Mouse (Mus musculus) lung, embryonic 15.5 days (tissue): ENCODE measurements around the gene Arhgef12. TPM values are rescaled to one million over a fixed set of nuclear protein-coding genes. Genes with fewer than 3 reads are reported as not detected.

Source experiments
- ATAC-seq: fragments of 200-750 bp; cut with Nextera tagmentation; 2 replicates; pipeline ENCODE4 v1.8.0; 2017; ENCODE audit warnings: moderate number of reproducible peaks, borderline replicate concordance; ENCODE audit not compliant: low FRiP score, low TSS enrichment; ENCODE audit errors: extremely low read depth
- H3K27ac ChIP-seq: fragments of 300-500 bp; sonication (generic); 2 replicates; pipeline ENCODE4 v1.5.1; 2015; ENCODE audit warnings: moderate library complexity, mild to moderate bottlenecking, inconsistent platforms
- H3K27me3 ChIP-seq: fragments of 300-500 bp; sonication (generic); 2 replicates; pipeline ENCODE4 v1.6.1; 2015; ENCODE audit warnings: inconsistent platforms
- H3K36me3 ChIP-seq: fragments of 300-500 bp; sonication (generic); 2 replicates; pipeline ENCODE4 v1.6.1; 2015; ENCODE audit warnings: inconsistent platforms
- H3K4me1 ChIP-seq: fragments of 300-500 bp; sonication (generic); 2 replicates; pipeline ENCODE4 v1.6.1; 2015; ENCODE audit warnings: inconsistent platforms
- H3K4me2 ChIP-seq: fragments of 300-500 bp; sonication (generic); 2 replicates; pipeline ENCODE4 v1.6.1; 2015; ENCODE audit warnings: inconsistent platforms, mild to moderate bottlenecking, moderate library complexity
- H3K4me3 ChIP-seq: fragments of 300-500 bp; sonication (generic); 2 replicates; pipeline ENCODE4 v1.5.1; 2015; ENCODE audit warnings: mild to moderate bottlenecking, inconsistent platforms
- H3K9ac ChIP-seq: fragments of 300-500 bp; sonication (generic); 2 replicates; pipeline ENCODE4 v1.6.1; 2015; ENCODE audit warnings: inconsistent platforms
- H3K9me3 ChIP-seq: fragments of 300-500 bp; sonication (generic); 2 replicates; pipeline ENCODE4 v1.6.1; 2016; ENCODE audit warnings: inconsistent platforms
- WGBS: fragments of 180-500 bp; shearing (Covaris S2); methylation state at CpG from one replicate; pipeline ENCODE4 v1.1.7; 2015; 5-methylcytosine and 5-hydroxymethylcytosine counted together
- polyA plus RNA-seq: library from polyadenylated mRNA; unstranded; fragments of >200 nt; fragmentation: Nextera tagmentation; extraction: Ambion mirVana; gene quantifications from 2 replicates; pipeline ENCODE4 v1.2.1, GENCODE M21; 2015

The Arhgef12 gene
- polyA plus RNA-seq, 1 experiment from 2014 or later, result 14.3 TPM

DNA sequence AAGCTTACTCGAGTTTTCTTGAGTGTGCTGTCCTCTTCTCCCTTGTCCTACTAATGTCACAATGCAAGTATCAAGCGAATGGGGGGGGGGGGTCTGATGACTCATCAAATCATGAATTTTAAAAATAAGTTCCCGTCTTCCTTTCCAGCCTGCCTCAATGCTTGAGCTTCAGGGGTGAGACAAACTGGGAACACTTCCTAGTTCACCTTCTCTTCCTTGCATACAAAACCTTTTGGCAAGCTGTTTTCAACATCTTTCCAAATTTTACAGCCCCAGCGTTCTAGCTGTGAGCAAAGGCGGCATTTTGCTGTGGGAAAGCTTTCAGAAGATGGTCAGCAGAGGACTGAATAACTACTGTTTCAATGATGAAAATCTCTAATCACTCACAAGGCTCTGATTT, 516 bp upstream of the Arhgef12 start:
- Histone ChIP-seq H3K9me3 (no peaks in the 10 kb centered on the region), H3K36me3 (no peaks in the 10 kb centered on the region; the same call in 1 of the 2 replicates), H3K4me2 (peak overlapping the region; percentile 77; the same call in 1 of the 2 replicates), H3K4me1 (peaks cover 22% of the 10 kb centered on the region), H3K27ac (no peak overlapping the region), H3K9ac (no peak overlapping the region), H3K4me3 (no peak overlapping the region), H3K27me3 (no peaks in the 10 kb centered on the region)
- no peak for ATAC-seq
- 41% methylated on average over 5 of the region's 5 CpGs for WGBS

DNA sequence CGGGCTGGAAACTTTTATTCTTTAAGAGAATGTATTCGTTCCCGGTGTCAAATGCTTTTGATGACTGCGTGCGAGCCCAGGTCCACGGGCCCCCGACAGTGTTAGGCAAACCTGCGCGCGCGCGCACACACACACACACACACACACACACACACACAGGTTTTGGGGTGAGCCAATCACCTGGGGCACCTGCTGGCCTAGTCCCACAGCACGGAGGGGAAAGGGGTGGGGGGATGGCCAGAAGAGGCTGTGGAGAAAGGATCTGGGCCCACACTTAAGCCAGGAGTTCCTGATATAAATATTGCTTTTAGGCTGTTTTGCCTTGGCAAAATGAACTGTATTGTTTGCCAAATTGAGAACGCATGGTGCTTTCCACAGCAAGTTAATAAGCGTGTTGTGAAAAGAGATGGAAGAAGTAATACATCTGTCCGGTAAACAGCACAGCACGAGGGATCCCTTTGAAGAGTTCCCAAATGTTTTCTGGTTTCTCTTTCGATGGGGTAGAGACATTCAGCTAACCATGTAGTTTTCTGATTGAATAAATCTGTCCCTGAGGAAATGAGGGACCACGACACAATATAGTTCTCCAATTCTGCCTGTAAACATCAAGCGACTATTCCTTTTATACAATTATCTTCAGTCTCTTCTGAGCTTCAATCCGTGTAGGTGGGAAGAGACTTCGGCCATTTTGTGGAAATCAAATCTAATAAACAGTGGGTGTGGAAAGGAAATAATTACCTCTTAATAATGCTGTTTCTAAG, 433 bp downstream of the Arhgef12 start:
- no peaks in the 10 kb centered on the region for H3K9me3 ChIP-seq
- peaks cover 32% of the 10 kb centered on the region for H3K4me1 ChIP-seq
- ATAC-seq, result peak; percentile 12; the same call in 1 of the 2 replicates
- no peaks in the 10 kb centered on the region for H3K27me3 ChIP-seq
- H3K36me3 ChIP-seq, result no peaks in the 10 kb centered on the region; the same call in 1 of the 2 replicates
- H3K9ac ChIP-seq, result peak overlapping the region; percentile 92
- H3K4me3 ChIP-seq, result peak overlapping the region; percentile 90
- peak overlapping the region; percentile 77 for H3K4me2 ChIP-seq
- H3K27ac ChIP-seq, result peak overlapping the region; percentile 98
- WGBS, result 9% methylated on average over 22 of the region's 22 CpGs

DNA sequence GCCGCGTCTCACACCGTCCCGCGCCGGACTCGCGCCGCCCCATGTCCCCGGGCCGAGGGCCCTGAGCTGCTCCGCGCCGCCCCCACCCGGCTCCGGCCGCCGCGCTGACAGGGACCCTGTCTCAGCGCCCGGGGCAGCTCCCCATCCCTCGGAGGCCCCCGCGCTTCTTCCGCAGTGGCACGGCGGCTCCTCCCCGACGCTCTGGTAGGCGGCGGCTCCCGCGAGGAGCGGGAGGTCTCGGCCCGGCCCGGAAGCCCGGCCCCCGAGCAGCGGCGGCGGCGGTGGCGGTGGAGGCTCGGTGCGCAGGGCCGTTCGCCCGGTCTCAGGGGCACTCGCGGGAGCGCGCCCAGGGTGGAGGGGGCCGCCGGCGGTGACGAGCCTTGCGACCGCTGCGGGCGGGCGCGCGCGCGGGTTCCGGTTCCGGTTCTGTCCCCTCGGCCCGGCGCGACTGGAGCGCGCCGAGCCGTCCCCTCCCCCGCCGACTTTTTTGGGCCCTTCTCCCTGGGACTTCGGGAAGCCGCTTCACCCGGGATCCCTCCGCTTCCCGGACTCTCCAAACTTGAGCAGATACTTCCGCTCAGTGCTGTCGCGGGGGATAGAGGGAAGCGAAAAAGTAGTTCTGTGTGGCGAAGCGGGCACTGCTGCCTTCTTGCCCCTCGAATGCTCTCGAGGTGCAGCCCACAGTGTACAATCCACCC, 1.2 kb downstream of the Arhgef12 start:
- ATAC-seq, result peak; percentile 83
- Histone ChIP-seq H3K9me3 (no peaks in the 10 kb centered on the region), H3K4me2 (peak overlapping the region; percentile 77), H3K4me3 (peak overlapping the region; percentile 90), H3K36me3 (no peaks in the 10 kb centered on the region), H3K9ac (peak overlapping the region; percentile 92), H3K4me1 (peaks cover 32% of the 10 kb centered on the region), H3K27me3 (no peaks in the 10 kb centered on the region), H3K27ac (peak overlapping the region; percentile 98)
- under 1% methylated on average over 71 of the region's 91 CpGs for WGBS

DNA sequence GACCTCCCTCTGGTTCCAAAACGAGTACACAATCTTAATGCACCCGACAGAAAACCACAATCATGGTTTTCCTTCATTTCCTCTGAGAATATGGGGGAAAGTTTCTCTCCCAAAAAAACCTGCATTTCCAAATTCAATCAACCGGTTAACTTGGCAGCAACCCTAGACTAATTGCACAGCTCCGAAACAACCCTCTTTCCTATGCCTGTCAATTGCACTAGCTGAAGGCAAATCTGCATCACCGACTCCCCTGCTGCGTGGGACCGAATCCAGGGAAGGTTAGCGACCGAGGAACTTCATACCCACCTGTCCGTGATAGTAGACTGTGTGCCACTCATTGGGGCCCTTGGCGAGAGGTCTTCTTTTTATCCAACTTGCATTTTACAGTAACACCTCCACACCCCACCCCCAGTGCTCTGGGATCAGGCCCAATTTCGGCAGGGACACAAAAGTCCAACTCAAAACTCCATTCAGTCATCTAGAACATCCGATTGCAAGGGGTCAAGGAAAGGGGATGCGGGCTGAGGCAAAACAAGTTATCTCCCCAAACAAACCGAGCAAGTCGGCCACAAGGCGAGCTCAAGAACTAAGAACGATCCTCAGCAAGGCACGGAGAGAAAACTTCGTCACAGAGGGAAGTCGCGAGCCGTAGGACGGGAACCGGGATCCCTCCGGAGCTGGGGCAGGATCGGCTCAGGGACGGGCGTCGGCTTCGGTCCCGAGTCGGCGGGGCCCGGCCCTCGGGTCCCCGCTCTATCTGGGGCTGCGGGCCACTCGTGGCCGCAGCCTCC, 2.0 kb downstream of the Arhgef12 start:
- Histone ChIP-seq H3K9me3 (no peaks in the 10 kb centered on the region), H3K4me3 (peak overlapping the region; percentile 90), H3K4me2 (peak overlapping the region; percentile 77), H3K36me3 (no peaks in the 10 kb centered on the region), H3K9ac (peak overlapping the region; percentile 92), H3K27me3 (no peaks in the 10 kb centered on the region), H3K4me1 (peaks cover 32% of the 10 kb centered on the region), H3K27ac (peak overlapping the region; percentile 98)
- under 1% methylated on average over 35 of the region's 40 CpGs for WGBS
- ATAC-seq, result no peak

DNA sequence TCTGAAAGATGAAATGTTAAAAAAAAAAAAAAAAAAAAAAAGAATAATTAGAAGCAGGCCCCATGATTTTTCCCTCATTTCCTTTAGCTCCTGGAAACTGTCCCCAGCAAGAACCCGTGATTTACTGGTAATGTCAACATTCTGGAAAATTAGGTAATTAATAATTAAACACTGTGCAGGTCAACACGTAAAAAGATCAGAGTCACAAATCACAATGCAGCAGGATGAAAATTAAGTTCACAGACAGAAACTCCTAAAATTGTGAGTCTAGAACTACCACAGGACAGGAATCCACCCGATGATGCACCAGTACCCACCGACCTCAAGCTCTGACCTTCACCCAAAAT, 2.5 kb downstream of the Arhgef12 start:
- H3K4me1 ChIP-seq, result peaks cover 35% of the 10 kb centered on the region
- peak overlapping the region; percentile 90 for H3K4me3 ChIP-seq
- 1% methylated on average over 4 of the region's 4 CpGs for WGBS
- no peak for ATAC-seq
- H3K27ac ChIP-seq, result no peak overlapping the region
- peak overlapping the region; percentile 92 for H3K9ac ChIP-seq
- H3K27me3 ChIP-seq, result no peaks in the 10 kb centered on the region
- H3K9me3 ChIP-seq, result no peaks in the 10 kb centered on the region
- peak overlapping the region; percentile 77 for H3K4me2 ChIP-seq
- no peaks in the 10 kb centered on the region for H3K36me3 ChIP-seq

DNA sequence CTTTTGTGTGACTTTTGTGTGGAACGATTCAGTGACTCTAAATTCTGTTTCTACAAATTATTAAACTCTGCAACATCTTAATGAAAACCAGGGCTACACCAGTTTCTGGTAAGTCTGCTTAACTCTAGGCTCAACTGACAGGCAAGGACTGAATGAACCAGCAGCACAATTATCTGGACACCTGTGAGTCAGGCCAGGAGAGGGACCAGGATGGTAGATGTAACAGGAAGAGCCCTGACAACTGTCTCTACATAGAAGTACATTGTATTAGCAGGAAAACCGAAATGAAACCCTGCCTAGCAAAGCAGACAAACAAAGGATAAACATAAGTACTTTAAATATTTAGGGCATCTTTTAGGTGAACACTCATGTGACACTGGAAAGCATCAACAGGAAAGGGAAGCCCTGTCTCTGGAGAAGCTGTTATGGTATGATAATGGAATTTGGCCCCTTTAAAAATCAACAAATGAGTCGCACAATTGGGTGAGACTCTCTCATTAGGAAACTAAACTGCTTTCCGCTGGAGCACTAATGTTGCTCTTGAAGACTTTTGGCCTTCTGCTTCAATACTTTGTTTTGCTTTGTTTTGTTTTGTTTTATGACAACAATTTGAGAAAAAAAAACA, 3.3 kb downstream of the Arhgef12 start:
- WGBS, result 12% methylated on average over 4 of the region's 4 CpGs
- Histone ChIP-seq H3K36me3 (no peaks in the 10 kb centered on the region), H3K9ac (0 out of 2 replicates have a peak overlapping the region, but pooled peaks have one; percentile 13), H3K4me1 (peaks cover 37% of the 10 kb centered on the region), H3K27ac (no peak overlapping the region), H3K27me3 (no peaks in the 10 kb centered on the region), H3K4me2 (peak overlapping the region; percentile 77), H3K9me3 (no peaks in the 10 kb centered on the region), H3K4me3 (peak overlapping the region; percentile 90)
- no peak for ATAC-seq

DNA sequence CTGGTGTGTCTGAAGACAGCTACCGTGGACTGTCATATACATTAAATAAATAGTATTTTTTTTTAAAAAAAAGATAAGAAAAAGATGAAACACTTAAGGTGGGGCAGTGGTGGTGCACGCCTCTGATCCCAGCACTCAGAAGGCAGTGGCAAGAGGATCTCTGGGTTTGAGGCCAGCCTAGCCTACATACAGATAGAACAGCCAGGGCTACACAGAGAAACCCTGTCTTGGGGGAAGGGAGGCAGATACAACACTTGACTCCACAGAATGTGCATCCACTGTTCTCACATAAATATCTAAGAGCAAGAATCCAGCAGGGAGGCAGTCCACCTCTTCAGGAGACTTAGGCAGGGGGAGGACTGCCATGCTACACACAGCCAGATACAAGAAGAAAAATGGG, 4.1 kb downstream of the Arhgef12 start:
- WGBS, result 57% methylated on average over 2 of the region's 2 CpGs
- Histone ChIP-seq H3K9ac (peak overlapping the region; percentile 4; the same call in 1 of the 2 replicates), H3K27me3 (no peaks in the 10 kb centered on the region), H3K4me2 (peak overlapping the region; percentile 77), H3K4me3 (peak overlapping the region; percentile 90), H3K4me1 (peaks cover 38% of the 10 kb centered on the region), H3K9me3 (no peaks in the 10 kb centered on the region), H3K27ac (no peak overlapping the region), H3K36me3 (no peaks in the 10 kb centered on the region)
- ATAC-seq, result no peak

DNA sequence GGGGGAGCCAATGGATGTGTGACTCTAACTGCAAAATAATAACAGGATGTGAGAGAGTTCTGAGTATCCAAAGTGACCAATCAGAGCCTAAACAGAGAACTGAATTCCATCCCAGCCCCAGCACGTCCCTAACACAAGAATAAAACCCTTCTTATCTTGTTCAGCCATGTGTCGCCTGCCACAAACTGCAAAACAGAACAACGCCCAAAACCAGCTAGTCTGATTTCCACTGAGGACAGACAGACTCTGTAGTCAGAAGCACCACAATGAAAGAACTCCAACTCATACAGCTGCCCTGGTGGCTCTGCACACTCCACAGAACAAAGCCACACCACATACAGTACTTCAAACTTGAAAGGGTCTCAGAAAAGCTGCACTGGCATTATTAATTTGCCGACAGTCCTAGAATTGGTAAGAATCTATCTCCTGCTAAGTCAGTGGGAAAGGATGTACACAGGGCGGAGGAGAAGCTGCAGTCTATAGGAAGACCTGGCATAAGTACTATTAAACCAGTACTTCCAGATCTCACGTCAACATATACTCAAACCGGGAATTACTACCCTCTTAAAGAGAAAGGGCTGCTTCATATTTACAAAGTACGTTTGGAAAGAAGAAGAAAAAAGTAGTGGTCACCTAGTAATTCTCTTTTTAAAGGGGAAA, 5.0 kb downstream of the Arhgef12 start:
- no peak for ATAC-seq
- no peaks in the 10 kb centered on the region for H3K36me3 ChIP-seq
- H3K4me3 ChIP-seq, result peak overlapping the region; percentile 12; the same call in 1 of the 2 replicates
- H3K9ac ChIP-seq, result no peak overlapping the region
- peaks cover 37% of the 10 kb centered on the region for H3K4me1 ChIP-seq
- H3K9me3 ChIP-seq, result no peaks in the 10 kb centered on the region
- H3K4me2 ChIP-seq, result peak overlapping the region; percentile 77
- WGBS, result 44% methylated on average over 8 of the region's 8 CpGs
- no peaks in the 10 kb centered on the region for H3K27me3 ChIP-seq
- 0 out of 2 replicates have a peak overlapping the region, but pooled peaks have one; percentile 26 for H3K27ac ChIP-seq

DNA sequence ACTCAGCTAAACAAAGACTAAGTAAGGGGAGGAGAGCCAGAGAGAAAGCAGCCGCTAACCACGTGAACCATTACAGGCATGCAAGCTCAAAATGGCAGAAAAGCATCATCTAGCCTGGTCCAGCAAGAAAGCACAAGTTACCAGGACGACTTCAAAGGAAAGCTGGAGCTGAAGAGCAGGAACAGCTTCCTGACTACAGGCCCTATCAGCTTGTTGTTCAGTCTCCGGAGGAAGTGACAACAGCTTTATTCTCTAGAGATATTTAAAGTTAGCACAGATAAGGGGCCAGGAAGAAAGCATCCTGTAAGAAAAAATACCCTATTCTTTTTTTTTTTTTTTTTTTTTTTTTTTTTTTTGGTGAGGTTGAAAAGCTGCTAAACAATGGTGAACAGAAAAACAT, 8.1 kb downstream of the Arhgef12 start:
- Histone ChIP-seq H3K4me1 (peaks cover 29% of the 10 kb centered on the region), H3K4me3 (no peak overlapping the region), H3K27me3 (no peaks in the 10 kb centered on the region), H3K9ac (no peak overlapping the region), H3K4me2 (peak overlapping the region; percentile 31; the same call in 1 of the 2 replicates), H3K9me3 (no peaks in the 10 kb centered on the region), H3K36me3 (no peaks in the 10 kb centered on the region), H3K27ac (no peak overlapping the region)
- 38% methylated on average over 4 of the region's 4 CpGs for WGBS
- no peak for ATAC-seq

DNA sequence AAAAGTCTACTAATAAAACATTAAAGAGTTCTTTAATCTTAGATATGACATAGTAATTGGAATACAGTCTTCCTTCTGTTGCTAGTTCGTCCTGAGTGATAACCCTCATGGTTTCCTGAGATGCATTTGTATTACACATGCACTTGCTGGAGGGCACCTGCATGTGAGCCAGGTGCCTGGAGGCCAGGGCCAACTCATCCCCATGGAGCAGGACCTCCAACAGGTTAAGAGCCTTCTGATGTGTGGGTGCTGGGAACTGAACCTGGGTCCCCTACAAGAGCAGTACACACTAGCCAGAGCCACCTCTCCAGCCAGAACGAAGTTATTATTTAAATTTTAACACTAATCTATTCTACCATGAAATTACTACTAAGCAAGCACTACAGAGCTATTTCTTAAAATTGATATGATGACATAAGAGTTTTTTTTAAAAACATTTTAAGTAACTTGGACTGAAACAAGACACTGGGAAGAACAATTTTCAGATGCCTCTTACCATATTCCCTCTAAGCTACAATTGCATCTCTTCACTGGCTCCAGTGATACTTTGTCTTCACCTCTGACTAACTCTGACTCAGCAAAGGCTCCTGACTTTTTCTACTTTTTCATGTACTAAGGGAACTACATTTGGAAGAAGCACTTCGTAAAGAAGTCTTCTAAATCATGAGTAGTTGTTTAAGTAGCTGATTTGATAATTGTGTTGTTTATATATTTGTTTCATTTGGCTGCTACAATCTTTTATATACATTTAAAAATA, 9.1 kb downstream of the Arhgef12 start:
- no peak overlapping the region for H3K9ac ChIP-seq
- H3K27me3 ChIP-seq, result no peaks in the 10 kb centered on the region
- H3K36me3 ChIP-seq, result no peaks in the 10 kb centered on the region
- no peak overlapping the region for H3K27ac ChIP-seq
- no peak for ATAC-seq
- WGBS, result 81% methylated on average over 3 of the region's 3 CpGs
- no peak overlapping the region for H3K4me3 ChIP-seq
- no peaks in the 10 kb centered on the region for H3K9me3 ChIP-seq
- peaks cover 26% of the 10 kb centered on the region for H3K4me1 ChIP-seq
- H3K4me2 ChIP-seq, result no peak overlapping the region
